Mouse (Mus musculus) T-helper 1 cell (primary cell): ENCODE data around the gene Sprr2f.

ENCODE experiments used
- in situ Hi-C: fragments of 300-600 bp; cut with MboI, MseI; formaldehyde crosslinking; loops from one replicate; pipeline ENCODE4 v1.15.1; 2025; ENCODE audit warnings: high pct_unique_total_duplicates

Gene Sprr2f

GRCm38 (mm10) chr3:92364887-92365286 is at the start of gene Sprr2f:
TSS of gene Sprr2f (plus strand) at chr3:92365187.
- in situ Hi-C loops: no loop called here

GRCm38 (mm10) chr3:92316320-92316719 is 48.7 kb upstream of the Sprr2f start, which contains the start of gene Sprr2b:
TSS of gene Sprr2b (plus strand) at chr3:92316620.
- in situ Hi-C loops: no loop called here

GRCm38 (mm10) chr3:92317384-92317783 is 47.6 kb upstream of the Sprr2f start:
- in situ Hi-C loops: no loop called here

- in situ Hi-C loops: no loop called here
Measured at GRCm38 (mm10) chr3:92336278-92336677, 28.7 kb upstream of the Sprr2f start.

- in situ Hi-C loops: no loop called here
Measured at GRCm38 (mm10) chr3:92338840-92339239, 26.1 kb upstream of the Sprr2f start, which contains the start of gene Sprr2d. TSS of gene Sprr2d (plus strand) at chr3:92339140.

GRCm38 (mm10) chr3:92351843-92352242 is 13.1 kb upstream of the Sprr2f start, which contains the start of gene Sprr2e:
TSS of gene Sprr2e (plus strand) at chr3:92352143.
- in situ Hi-C loops: loop anchor here (10.0 kb wide), 1 partner anchor 57 kb away; no protein-coding TSS in a partner anchor

- in situ Hi-C loops: no loop called here
Measured at GRCm38 (mm10) chr3:92361619-92362018, 3.4 kb upstream of the Sprr2f start.

GRCm38 (mm10) chr3:92373613-92374012 is 8.6 kb downstream of the Sprr2f start:
- in situ Hi-C loops: no loop called here

GRCm38 (mm10) chr3:92385385-92385784 is 20.4 kb downstream of the Sprr2f start, which contains the start of gene Sprr2h:
TSS of gene Sprr2h (plus strand) at chr3:92385685.
- in situ Hi-C loops: no loop called here

GRCm38 (mm10) chr3:92394301-92394700 is 29.3 kb downstream of the Sprr2f start:
- in situ Hi-C loops: loop anchor here (10.0 kb wide), 1 partner anchor 200 kb away; no protein-coding TSS in a partner anchor

GRCm38 (mm10) chr3:92407691-92408090 is 42.7 kb downstream of the Sprr2f start, which contains the start of gene Sprr2i:
TSS of gene Sprr2i (plus strand) at chr3:92407991.
- in situ Hi-C loops: no loop called here
